Mouse (Mus musculus) midbrain, embryonic 11.5 days (tissue): ENCODE measurements around the gene Phf1. TPM values are rescaled to one million over a fixed set of nuclear protein-coding genes. Genes with fewer than 3 reads are reported as not detected.

Source experiments
- ATAC-seq: fragments of 200-750 bp; cut with Nextera tagmentation; 2 replicates; pipeline ENCODE4 v1.8.0; 2017; ENCODE audit warnings: moderate TSS enrichment, moderate library complexity; ENCODE audit not compliant: low FRiP score
- DNase-seq: peaks from one replicate; pipeline ENCODE4 v3.0.0; 2015; ENCODE audit warnings: low spot score; ENCODE audit errors: missing footprints
- H3K27ac ChIP-seq: fragments of 300-500 bp; sonication (generic); 2 replicates; pipeline ENCODE4 v1.5.1; 2014; ENCODE audit warnings: low read depth, low read length
- H3K27me3 ChIP-seq: fragments of 300-500 bp; sonication (generic); 2 replicates; pipeline ENCODE4 v1.6.1; 2014; ENCODE audit warnings: mild to moderate bottlenecking, low read length, moderate library complexity, mixed read lengths; ENCODE audit not compliant: control insufficient read depth, insufficient read depth
- H3K36me3 ChIP-seq: fragments of 300-500 bp; sonication (generic); 2 replicates; pipeline ENCODE4 v1.6.1; 2014; ENCODE audit warnings: mild to moderate bottlenecking, low read length, moderate library complexity, mixed read lengths; ENCODE audit not compliant: control insufficient read depth, insufficient read depth
- H3K4me1 ChIP-seq: fragments of 300-500 bp; sonication (generic); 2 replicates; pipeline ENCODE4 v1.6.1; 2014; ENCODE audit warnings: low read length; ENCODE audit not compliant: control insufficient read depth, insufficient read depth
- H3K4me2 ChIP-seq: fragments of 300-500 bp; sonication (generic); 2 replicates; pipeline ENCODE4 v1.6.1; 2014; ENCODE audit warnings: mild to moderate bottlenecking, moderate library complexity
- H3K4me3 ChIP-seq: fragments of 300-500 bp; sonication (generic); 2 replicates; pipeline ENCODE4 v1.5.1; 2014; ENCODE audit warnings: low read depth, low read length
- H3K9ac ChIP-seq: fragments of 300-500 bp; sonication (generic); 2 replicates; pipeline ENCODE4 v1.6.1; 2014; ENCODE audit warnings: low read length
- H3K9me3 ChIP-seq: fragments of 300-500 bp; sonication (generic); 2 replicates; pipeline ENCODE4 v1.6.1; 2016; ENCODE audit warnings: low read length; ENCODE audit not compliant: control insufficient read depth
- WGBS: fragments of 180-500 bp; shearing (Covaris S2); extraction: QIAGEN DNeasy Blood & Tissue Kit; methylation state at CpG from one replicate; pipeline ENCODE4 v1.1.7; 2014; 5-methylcytosine and 5-hydroxymethylcytosine counted together
- polyA plus RNA-seq: library from polyadenylated mRNA; unstranded; fragments of >200 nt; fragmentation: Nextera tagmentation; extraction: Ambion mirVana; gene quantifications from 2 replicates; pipeline ENCODE4 v1.2.1, GENCODE M21; 2014

Gene Phf1
- polyA plus RNA-seq, 1 experiment from 2014 or later, result 3.6 TPM

DNA sequence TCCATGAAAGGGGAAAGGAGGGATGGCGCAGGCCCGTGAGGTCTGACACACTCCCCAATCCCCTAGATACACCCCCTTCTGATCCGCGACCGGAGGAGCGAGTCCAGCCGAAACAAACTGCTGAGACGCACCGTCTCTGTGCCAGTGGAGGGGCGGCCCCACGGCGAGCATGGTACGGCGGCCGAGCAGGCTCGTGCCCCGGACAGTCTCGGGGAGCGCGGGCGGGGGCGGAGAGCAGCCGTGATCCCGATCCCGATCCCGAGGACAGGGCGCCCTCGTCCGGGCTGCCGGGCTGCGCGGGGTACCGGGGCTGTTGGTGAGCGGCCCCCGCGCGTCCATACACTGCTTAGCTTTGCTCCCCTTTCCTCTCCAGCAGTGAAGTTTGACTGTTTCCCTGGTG is 13.7 kb downstream of the Phf1 start:
- DNase-seq (peak; percentile 94), ATAC-seq (peak; percentile 36)
- peak overlapping the region; percentile 78 for H3K4me2 ChIP-seq
- H3K9ac ChIP-seq, result peak overlapping the region; percentile 71
- no peaks in the 10 kb centered on the region for H3K27me3 ChIP-seq
- peak overlapping the region; percentile 52 for H3K27ac ChIP-seq
- H3K36me3 ChIP-seq, result no peaks in the 10 kb centered on the region
- peaks cover 57% of the 10 kb centered on the region for H3K4me1 ChIP-seq
- peak overlapping the region; percentile 28 for H3K4me3 ChIP-seq
- under 1% methylated on average over 35 of the region's 37 CpGs for WGBS
- no peaks in the 10 kb centered on the region for H3K9me3 ChIP-seq

DNA sequence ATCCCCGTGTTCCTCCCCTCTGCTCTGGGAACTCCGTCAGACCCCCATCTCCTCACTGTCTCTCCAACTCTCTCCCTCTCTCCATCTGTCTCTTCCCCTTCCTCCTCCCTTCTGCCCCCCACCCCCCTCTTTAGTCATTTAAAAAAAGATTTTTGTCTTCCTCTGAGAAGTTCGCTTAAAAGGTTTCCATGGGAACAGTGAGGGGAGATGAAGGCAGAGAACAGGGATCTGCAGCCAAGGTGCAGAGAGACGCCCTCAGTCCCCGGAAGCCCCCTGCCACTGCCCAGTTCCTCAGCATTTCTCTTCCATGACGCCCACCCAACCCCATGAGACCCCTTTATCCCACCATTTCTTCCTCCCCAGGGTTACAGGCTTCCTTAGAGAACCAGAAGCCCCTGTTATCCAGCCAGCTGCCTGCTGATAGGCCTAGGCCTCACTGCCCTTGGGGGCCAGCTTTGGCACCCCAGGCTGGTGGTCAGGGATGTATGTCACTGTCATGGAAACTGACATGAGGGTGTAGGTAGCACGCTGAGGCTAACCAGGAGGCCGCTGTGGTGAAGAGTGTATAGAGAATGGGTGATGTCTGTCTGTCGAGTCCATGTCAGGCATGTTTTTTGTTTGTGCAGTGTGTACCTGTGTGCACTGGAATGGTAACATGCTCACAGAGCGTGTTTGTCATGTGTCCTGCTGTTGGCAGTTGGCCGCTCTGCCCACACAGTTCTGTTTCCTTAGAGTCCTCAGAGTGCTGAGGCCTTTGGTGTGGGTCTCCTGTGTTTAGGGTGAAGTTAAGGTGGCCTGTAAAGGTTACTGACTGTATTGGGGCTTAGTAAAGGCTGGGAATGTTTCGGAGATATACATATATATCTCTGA is 14.6 kb downstream of the Phf1 start:
- Histone ChIP-seq H3K9ac (peak overlapping the region; percentile 71; the same call in 1 of the 2 replicates), H3K27ac (peak overlapping the region; percentile 52), H3K27me3 (no peaks in the 10 kb centered on the region), H3K4me1 (peaks cover 60% of the 10 kb centered on the region), H3K4me2 (peak overlapping the region; percentile 78), H3K4me3 (peak overlapping the region; percentile 28), H3K36me3 (no peaks in the 10 kb centered on the region), H3K9me3 (no peaks in the 10 kb centered on the region)
- DNase-seq (peak; percentile 91), ATAC-seq (no peak)
- WGBS, result 26% methylated on average over 12 of the region's 12 CpGs

DNA sequence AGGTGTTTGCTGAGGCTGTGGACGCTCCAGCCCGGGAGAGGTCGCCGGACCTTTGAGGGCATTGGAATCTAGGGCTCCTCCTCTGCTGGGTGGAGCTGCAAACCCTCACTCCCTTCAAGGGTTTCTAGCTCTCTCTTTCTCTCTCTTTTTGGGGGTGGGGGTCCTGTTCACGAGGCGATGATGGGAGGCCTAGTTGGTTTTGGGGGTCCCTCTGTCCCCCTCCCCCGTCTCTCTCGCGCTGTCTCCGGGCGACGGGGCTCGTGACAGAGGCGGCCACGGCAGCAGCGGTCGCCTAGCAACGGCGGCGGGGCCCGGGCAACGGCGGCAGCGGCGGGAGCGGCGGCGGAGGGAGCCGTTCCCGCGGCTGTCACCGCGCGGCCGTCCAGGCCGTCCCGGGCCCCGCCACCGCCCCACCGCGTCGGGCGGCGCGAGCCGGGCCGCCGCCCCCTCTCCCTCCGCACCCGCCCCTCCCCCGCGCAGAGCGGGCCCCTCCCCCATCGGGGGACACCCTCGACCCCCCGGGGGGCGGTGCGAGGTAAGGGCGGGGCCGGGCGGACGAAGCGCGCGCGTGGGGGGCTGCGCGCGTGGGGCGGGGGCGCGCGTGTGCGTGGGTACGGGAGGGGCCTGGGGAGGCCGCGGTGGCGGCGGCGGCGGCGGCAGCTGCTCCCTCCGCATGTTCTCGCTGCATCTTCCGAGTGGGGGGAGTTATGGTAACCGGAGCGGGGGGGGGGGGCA is 15.6 kb downstream of the Phf1 start:
- 0% methylated on average over 16 of the region's 87 CpGs for WGBS
- ATAC-seq (no peak), DNase-seq (peak; percentile 95)
- no peaks in the 10 kb centered on the region for H3K27me3 ChIP-seq
- H3K4me1 ChIP-seq, result peaks cover 70% of the 10 kb centered on the region
- H3K9ac ChIP-seq, result peak overlapping the region; percentile 82
- H3K4me2 ChIP-seq, result peak overlapping the region; percentile 100
- peak overlapping the region; percentile 79 for H3K4me3 ChIP-seq
- peak overlapping the region; percentile 69 for H3K27ac ChIP-seq
- H3K36me3 ChIP-seq, result no peaks in the 10 kb centered on the region
- no peaks in the 10 kb centered on the region for H3K9me3 ChIP-seq

DNA sequence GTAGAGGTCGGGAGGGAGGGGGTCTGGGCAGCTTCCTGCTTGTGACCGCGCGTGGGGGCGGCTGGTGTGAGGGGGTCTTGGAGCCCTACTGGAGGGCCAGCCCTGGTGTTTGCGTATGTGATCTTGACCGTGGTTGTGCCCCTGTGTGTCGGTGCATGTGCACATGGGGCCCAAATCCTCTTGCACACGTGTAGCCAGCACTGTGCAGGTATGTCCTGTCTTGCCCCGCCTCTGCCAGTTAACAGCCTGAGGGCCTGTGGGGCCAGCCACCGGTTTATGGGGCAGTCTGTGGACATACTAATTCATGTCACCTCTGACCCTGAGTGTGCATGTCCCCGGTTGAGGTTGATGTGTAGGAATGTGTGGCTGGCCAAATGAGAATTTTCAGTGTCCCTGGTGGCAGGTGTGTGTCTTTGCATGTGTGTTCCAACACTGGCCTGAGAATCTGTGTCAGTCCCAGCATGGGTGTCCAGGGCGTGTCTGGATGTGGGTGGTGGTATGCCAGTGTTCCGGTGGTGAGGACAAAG is 16.3 kb downstream of the Phf1 start:
- Histone ChIP-seq H3K4me2 (peak overlapping the region; percentile 100), H3K4me3 (peak overlapping the region; percentile 79), H3K27me3 (no peaks in the 10 kb centered on the region), H3K36me3 (no peaks in the 10 kb centered on the region), H3K27ac (peak overlapping the region; percentile 69), H3K9ac (peak overlapping the region; percentile 82), H3K4me1 (peaks cover 76% of the 10 kb centered on the region), H3K9me3 (no peaks in the 10 kb centered on the region)
- DNase-seq, result peak; percentile 92
- WGBS, result 5% methylated on average over 13 of the region's 14 CpGs
- peak; percentile 12; the same call in 1 of the 2 replicates for ATAC-seq

DNA sequence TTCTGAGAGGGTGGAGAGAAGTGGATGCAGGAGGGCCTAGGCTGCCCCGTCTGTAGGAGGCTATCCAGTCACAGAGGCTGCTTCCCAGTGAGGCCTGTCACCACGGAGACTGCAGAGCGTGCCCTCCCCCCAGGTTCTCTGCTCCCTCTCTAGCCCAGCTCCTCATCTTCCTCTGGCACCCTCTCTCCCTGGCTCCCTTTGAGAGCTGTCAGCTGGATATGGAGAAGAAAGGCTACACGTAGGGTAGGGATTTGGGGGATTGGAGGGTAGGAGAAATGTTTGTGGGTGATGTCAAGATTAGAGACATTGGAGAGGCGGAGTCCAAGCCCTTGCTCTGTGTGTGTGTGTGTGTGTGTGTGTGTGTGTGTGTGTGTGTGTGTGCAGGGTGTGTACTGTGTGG is 17.0 kb downstream of the Phf1 start:
- no peaks in the 10 kb centered on the region for H3K9me3 ChIP-seq
- no peak overlapping the region for H3K9ac ChIP-seq
- DNase-seq (no peak), ATAC-seq (no peak)
- 25% methylated on average over 5 of the region's 5 CpGs for WGBS
- H3K27me3 ChIP-seq, result no peaks in the 10 kb centered on the region
- no peak overlapping the region for H3K4me3 ChIP-seq
- H3K27ac ChIP-seq, result no peak overlapping the region
- peaks cover 76% of the 10 kb centered on the region for H3K4me1 ChIP-seq
- no peaks in the 10 kb centered on the region for H3K36me3 ChIP-seq
- peak overlapping the region; percentile 100 for H3K4me2 ChIP-seq

DNA sequence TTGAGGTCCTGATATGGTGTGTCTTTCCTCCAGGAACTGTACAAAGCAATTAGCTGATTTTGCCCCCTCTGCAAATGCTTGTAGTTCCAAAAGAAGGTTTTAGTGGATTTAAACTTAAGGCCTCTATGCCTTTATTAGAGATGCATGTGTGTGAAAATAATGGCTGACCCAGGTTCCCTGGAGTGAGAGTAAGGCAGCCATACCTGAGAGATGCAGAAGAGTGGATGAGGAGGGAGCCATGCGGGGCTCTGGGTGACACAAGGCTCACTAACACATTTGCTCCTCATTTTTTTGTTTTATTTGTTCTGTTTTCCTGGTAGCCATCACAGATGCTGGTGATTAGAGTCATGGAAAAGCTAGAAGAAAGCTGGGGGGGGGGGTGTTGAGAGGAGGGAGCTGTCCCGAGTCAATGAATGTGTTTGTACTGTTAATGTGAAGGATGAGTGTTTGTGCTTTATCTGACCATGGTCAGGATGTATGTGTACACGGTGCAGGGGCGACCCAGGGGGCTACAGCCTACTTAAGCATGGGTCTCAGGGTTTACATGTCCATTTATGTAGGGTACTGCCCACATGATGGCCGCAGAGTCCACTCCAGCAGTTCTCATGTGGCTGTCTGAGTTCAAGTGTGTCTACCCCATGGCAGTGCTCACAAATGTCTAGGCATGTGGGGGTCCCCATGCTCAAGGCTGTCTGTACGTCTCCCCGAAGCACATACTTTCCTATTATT is 17.9 kb downstream of the Phf1 start:
- peak overlapping the region; percentile 41 for H3K4me3 ChIP-seq
- peaks cover 72% of the 10 kb centered on the region for H3K4me1 ChIP-seq
- H3K27me3 ChIP-seq, result no peaks in the 10 kb centered on the region
- peak overlapping the region; percentile 82 for H3K4me2 ChIP-seq
- H3K27ac ChIP-seq, result peak overlapping the region; percentile 59
- DNase-seq (peak; percentile 81), ATAC-seq (no peak)
- H3K9me3 ChIP-seq, result no peaks in the 10 kb centered on the region
- 31% methylated on average over 7 of the region's 7 CpGs for WGBS
- H3K9ac ChIP-seq, result peak overlapping the region; percentile 54
- no peaks in the 10 kb centered on the region for H3K36me3 ChIP-seq

DNA sequence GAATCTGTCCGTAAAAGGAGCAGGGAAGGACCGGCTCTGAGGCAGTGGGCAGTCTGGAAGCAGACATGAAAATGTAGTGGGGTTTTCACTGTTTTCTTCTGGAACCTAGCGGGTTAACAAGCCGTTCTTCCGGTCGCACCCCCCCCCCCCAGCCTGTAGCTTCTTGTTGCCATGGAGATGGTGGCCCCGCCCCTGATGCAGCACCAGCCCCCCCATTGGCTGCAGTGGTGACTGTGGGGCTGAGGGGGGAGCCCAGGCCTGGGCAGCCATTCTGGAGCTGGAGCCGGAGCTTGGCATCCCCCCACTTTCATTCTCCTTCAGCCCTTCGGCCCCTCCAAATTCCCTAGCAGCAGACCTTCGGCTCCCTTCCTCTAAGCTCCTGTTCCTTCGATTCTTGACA is 18.6 kb downstream of the Phf1 start:
- H3K4me3 ChIP-seq, result peak overlapping the region; percentile 41
- H3K27me3 ChIP-seq, result no peaks in the 10 kb centered on the region
- peaks cover 3% of the 10 kb centered on the region; the same call in 1 of the 2 replicates for H3K36me3 ChIP-seq
- peak overlapping the region; percentile 59 for H3K27ac ChIP-seq
- H3K9ac ChIP-seq, result peak overlapping the region; percentile 74
- 0% methylated on average over 11 of the region's 11 CpGs for WGBS
- H3K4me1 ChIP-seq, result peaks cover 66% of the 10 kb centered on the region
- ATAC-seq (peak; percentile 72), DNase-seq (peak; percentile 98)
- H3K9me3 ChIP-seq, result no peaks in the 10 kb centered on the region
- peak overlapping the region; percentile 82 for H3K4me2 ChIP-seq

DNA sequence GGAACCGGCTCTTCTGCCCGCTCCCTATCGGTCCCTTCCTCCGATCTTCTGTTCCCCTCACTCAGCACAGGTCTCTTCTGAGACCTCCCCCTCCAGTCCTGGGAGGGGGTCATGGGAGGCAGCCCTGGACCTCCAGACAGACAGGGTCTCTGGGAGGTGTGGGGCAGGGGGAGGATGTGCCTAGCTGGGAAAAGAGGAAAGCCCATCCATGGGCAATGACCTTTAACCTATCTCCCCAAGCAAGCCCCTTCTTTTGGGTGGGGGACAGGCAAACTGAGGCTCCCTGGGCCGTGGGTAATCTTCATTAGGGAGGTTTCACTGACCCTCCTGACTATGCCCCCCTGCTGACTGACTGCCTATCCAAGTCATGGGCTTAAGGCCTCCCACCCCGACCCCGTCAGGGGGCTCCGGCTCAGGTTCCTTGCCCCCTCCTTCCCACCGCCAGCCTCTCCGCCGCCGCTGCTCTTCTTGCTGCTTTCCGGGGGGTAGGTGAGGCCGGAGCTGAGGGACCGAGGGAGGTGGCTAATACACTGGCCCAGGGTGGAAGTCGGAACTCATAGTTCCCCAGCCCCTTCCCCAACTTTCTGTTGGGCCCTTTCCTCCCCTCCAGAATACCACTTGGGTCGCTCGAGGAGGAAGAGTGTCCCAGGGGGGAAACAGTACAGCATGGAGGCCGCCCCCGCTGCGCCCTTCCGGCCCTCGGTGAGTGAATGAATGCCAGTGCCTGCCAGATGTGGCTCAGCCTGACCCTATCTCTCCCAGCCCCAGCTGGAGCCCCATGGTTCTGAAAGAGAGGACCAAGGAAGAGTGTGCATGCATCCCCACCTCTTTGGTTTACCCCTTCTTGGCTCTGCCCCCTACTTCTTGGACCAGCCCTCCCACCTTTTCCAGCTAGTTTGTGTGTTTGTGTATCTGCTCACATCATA is 19.4 kb downstream of the Phf1 start:
- Histone ChIP-seq H3K27ac (peak overlapping the region; percentile 57), H3K27me3 (no peaks in the 10 kb centered on the region), H3K9ac (peak overlapping the region; percentile 74), H3K36me3 (peaks cover 9% of the 10 kb centered on the region; the same call in 1 of the 2 replicates), H3K9me3 (no peaks in the 10 kb centered on the region), H3K4me3 (peak overlapping the region; percentile 41), H3K4me1 (peaks cover 58% of the 10 kb centered on the region), H3K4me2 (peak overlapping the region; percentile 82)
- 0 out of 2 replicates have a peak, but pooled peaks have one; percentile 22 for ATAC-seq
- DNase-seq, result peak; percentile 87
- under 1% methylated on average over 22 of the region's 23 CpGs for WGBS
